Mouse (Mus musculus): Measurements from ENCODE around the gene Cryz. TPM values are rescaled to one million over a fixed set of nuclear protein-coding genes. Genes with fewer than 3 reads are reported as not detected.

Gene Cryz
- total RNA-seq, 2 experiments from 2014 or later, result 19.8 to 22.2 TPM

DNA sequence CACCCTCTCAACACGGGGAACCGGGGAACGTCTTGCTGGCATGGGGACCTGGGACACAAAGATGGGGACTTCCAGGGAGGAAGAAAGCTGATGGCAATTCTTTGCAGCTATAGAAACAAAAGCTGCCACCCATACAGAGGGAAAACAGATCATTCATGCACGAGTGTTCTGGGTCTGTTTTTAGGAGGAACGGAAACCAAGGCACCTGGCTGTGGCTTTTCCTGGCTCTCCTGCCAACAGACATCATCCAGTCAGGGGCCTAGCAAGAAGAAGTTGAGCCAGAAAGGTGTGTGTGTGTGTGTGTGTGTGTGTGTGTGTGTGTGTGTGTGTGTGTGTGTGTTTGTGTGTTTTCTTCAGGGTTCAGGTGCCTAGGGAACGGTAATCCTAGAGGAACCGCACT, 67.0 kb downstream of the Cryz start, which contains the start of gene Erich3:
Erich3 (plus strand) TSS at position 315 of the 400 bp plus-strand sequence.
- intact Hi-C loops (cut with DNase I), result no loop called here

DNA sequence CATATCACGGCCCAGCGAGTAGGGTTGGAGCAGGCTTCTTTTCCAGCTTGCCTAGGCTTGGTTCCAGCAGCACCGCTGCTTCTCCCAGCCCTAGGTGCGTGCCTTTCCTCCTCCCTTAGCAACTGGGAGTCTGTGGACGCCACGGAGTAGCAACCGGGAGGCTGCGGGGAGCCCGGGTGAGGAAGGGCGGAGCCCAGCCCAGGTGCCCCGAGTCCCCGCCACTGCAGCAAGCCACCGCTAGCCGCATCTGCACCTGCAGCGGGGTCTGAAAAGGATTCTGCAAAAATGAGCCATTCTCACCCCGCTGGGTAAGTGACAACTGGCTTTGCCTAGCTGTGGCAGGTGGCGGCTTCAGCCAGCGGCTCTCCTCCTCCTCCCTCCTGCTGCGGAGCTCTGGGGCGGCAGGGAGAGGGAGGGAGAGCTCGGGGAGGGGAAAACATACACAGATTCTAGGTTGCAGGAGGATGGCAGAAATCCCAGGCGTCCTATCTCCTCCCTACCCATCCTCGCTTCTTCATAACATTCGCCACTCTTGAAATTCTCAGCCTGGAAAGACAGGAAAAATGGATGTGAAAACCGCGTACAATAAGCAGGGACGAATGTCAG, 67.6 kb downstream of the Cryz start:
- intact Hi-C loops (cut with DNase I), result no loop called here
- DNase-seq (ENCODE audit: low spot score in 2 of 2), result peak; percentile 81 to 84

More for the DNA sequence above, 67.0 kb downstream of the Cryz start, which contains the start of gene Erich3:
- DNase-seq (ENCODE audit: low spot score in 2 of 2), result peak in 1 of 2 experiments; percentile 32

DNA sequence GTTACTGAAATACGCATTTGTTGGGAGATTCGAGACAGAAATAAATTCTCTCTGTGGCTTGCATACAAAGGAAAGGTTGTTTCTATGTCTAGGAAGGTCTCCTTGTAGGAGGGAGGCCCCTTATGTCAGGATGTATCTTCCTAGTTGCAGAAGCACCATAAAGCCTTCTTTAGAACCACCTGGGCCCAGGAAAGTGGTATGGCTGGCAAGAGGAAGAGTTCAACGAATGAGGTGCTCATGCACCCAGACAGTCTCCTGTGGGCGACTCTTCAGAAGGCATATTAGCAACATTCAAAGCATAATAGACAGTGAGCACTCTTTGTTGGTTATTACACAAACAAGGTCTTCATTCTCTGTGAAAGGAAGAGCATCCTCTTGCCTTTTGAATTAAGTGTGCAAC, 68.1 kb downstream of the Cryz start:
- intact Hi-C loops (cut with DNase I), result loop anchor here (5.0 kb wide), 1 partner anchor 38 kb away; no protein-coding TSS in a partner anchor
- DNase-seq (ENCODE audit: low spot score in 2 of 2), result no peak

GRCm38 (mm10) chr3:154668485-154668884, 72.0 kb downstream of the Cryz start:
- intact Hi-C loops (cut with DNase I), result loop anchor here (5.0 kb wide), 1 partner anchor 34 kb away; no protein-coding TSS in a partner anchor

GRCm38 (mm10) chr3:154670584-154670983, 74.1 kb downstream of the Cryz start:
- intact Hi-C loops (cut with DNase I), result no loop called here
- DNase-seq (ENCODE audit: low spot score in 2 of 2), result no peak

More at GRCm38 (mm10) chr3:154668485-154668884, 72.0 kb downstream of the Cryz start:
- DNase-seq (ENCODE audit: low spot score in 2 of 2), result no peak

- no peak for DNase-seq (ENCODE audit: low spot score in 2 of 2)
- intact Hi-C loops (cut with DNase I), result no loop called here
These were observed 74.5 kb downstream of the Cryz start for GRCm38 (mm10) chr3:154671013-154671412.

Other genes starting within 250 kb of the Cryz start
- 10 to 100 TPM; 12.3 to 14.7 TPM for gene Tyw3, start 393 bp downstream of the Cryz start, total RNA-seq (2021)
- gene Erich3, start 67.1 kb downstream of the Cryz start, total RNA-seq (2021), result 10 to 100 TPM in 1 of 2 experiments, 1 to 10 TPM in 1; 9.7 to 10.3 TPM